Mouse (Mus musculus) layer of hippocampus, postnatal 36 days (tissue): ENCODE measurements at regions not wholly inside any gene's neighbourhood (a gene's known extent, or its start where the extent isn't known, plus 50 kb on each side); places are given as distances from the start of the nearest gene placed in this dataset.

Experiments
- DNase-seq, 2 experiments: peaks; one replicate each; pipeline ENCODE4 v3.0.0; 2022

- DNase-seq: no peak
Measured at GRCm38 (mm10) chr13:29019839-29020238, 66.3 kb upstream of the Sox4 start.

DNA sequence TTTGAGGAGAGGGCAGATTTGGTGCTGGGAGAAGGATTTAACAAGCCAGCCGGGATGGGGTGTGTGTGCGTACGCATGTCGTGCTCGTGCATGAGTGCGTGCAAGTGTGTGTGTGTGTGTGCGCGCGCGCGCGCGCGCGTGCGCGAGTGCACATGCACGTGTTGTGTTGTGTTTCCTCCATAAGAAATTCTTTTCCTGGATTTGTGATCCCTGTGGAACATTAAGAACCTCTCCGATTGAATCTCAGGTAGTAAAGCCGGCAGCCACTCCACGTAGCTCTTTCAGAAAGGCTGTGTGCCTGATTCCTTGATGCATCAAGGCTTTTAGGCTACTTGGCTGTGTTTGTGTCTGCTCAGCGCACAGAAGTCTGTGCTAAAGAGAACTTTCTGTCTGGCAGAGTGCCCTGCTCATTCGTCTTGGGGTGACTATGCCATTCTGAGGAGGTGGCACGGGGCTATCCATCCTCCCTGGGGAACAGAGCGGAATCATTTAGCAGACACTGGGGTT, 62.7 kb upstream of the Sox4 start:
- DNase-seq: peak; percentile 43 to 45

DNA sequence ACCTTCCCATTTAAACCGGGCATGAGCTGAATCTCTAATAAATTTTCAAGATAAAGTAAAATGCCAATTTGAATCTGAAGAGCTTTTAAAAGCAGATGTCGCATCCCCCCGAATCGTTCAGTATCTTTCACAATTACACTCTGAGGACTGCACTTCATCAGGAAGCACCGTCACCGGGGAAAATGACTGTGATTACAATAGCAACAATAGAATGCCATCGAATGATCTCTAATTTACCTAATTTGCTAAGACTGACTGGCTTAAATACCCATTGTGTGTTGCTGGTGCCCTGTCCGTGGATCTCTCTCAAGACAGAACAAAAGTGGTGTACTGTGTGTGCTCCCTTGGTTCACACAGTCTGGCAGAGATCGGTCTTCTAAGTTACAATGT, 62.1 kb upstream of the Sox4 start:
- DNase-seq: peak in 1 of 2 experiments; percentile 21

DNA sequence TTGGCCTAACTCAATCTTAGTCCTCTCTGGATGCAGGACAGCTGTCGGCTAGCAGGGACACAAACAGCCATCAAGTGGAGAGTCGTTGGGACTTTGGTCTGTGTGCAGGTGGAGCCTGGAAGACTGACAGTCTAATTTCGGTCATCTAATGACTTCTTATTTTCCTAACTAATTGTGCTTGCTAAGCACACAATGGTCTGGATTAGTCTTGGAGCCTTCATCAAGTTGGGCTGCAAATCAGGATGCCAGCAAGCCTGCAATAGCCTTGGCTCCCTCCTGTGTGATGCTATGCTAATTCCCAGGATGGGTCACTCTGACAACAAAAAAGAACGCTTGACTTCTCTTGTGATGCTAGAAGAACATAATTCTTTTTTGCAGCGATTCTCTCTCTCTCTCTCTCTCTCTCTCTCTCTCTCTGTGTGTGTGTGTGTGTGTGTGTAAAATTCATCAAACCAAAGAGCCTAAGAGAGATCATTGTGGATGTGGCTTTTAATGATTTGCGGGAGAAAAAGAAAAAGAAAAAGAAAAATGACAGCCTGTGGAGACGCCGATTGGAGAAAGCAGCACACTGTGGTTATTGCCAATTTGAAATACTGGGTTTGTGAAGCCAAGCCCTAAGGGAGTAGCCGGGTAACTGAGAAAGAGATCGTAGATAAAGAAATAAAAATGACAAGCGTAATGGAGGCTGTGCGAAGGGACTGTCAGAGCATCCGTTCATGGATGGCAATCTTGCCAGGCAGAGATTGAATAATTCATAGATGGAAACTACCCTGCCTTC, 61.5 kb upstream of the Sox4 start:
- DNase-seq: peak; percentile 12 to 14

GRCm38 (mm10) chr13:29014066-29014826, 60.7 kb upstream of the Sox4 start:
- DNase-seq: peak; percentile 16 to 20

GRCm38 (mm10) chr13:29006467-29006866, 53.0 kb upstream of the Sox4 start:
- no peak for DNase-seq
